Mouse (Mus musculus) embryonic facial prominence, embryonic 13.5 days (tissue): ENCODE results near the gene 9930111J21Rik2. TPM values are rescaled to one million over a fixed set of nuclear protein-coding genes. Genes with fewer than 3 reads are reported as not detected.
"Not testable (repeated sequence)": the region's sequence is repeated elsewhere in the genome, so short reads cannot be mapped to it uniquely, and the experiment has no call there.

Source experiments
- ATAC-seq: fragments of 200-750 bp; cut with Nextera tagmentation; 2 replicates; pipeline ENCODE4 v1.8.0; 2017; ENCODE audit warnings: low read depth; ENCODE audit not compliant: insufficient number of reproducible peaks, insufficient read depth, low FRiP score, low TSS enrichment
- H3K27ac ChIP-seq: fragments of 300-500 bp; sonication (generic); 2 replicates; pipeline ENCODE4 v1.5.1; 2015; ENCODE audit warnings: moderate library complexity, mild to moderate bottlenecking, inconsistent platforms
- H3K27me3 ChIP-seq: fragments of 300-500 bp; sonication (generic); 2 replicates; pipeline ENCODE4 v1.6.1; 2015; ENCODE audit warnings: mild to moderate bottlenecking, inconsistent platforms
- H3K36me3 ChIP-seq: fragments of 300-500 bp; sonication (generic); 2 replicates; pipeline ENCODE4 v1.6.1; 2015; ENCODE audit warnings: mild to moderate bottlenecking, inconsistent platforms
- H3K4me1 ChIP-seq: fragments of 300-500 bp; sonication (generic); 2 replicates; pipeline ENCODE4 v1.6.1; 2015; ENCODE audit warnings: inconsistent platforms
- H3K4me2 ChIP-seq: fragments of 300-500 bp; sonication (generic); 2 replicates; pipeline ENCODE4 v1.6.1; 2015; ENCODE audit warnings: moderate library complexity, mild to moderate bottlenecking, inconsistent platforms
- H3K4me3 ChIP-seq: fragments of 300-500 bp; sonication (generic); 2 replicates; pipeline ENCODE4 v1.5.1; 2015; ENCODE audit warnings: mild to moderate bottlenecking, inconsistent platforms
- H3K9ac ChIP-seq: fragments of 300-500 bp; sonication (generic); 2 replicates; pipeline ENCODE4 v1.6.1; 2015; ENCODE audit warnings: mild to moderate bottlenecking, inconsistent platforms
- H3K9me3 ChIP-seq: fragments of 300-500 bp; sonication (generic); 2 replicates; pipeline ENCODE4 v1.6.1; 2016; ENCODE audit warnings: inconsistent platforms
- WGBS: fragments of 180-500 bp; shearing (Covaris S2); methylation state at CpG from one replicate; pipeline ENCODE4 v1.1.7; 2015; ENCODE audit warnings: mixed read lengths; 5-methylcytosine and 5-hydroxymethylcytosine counted together
- polyA plus RNA-seq: library from polyadenylated mRNA; unstranded; fragments of >200 nt; fragmentation: Nextera tagmentation; extraction: Ambion mirVana; gene quantifications from 2 replicates; pipeline ENCODE4 v1.2.1, GENCODE M21; 2015

Gene 9930111J21Rik2
- polyA plus RNA-seq, result 0.20 and 0.61 TPM in 2 replicates

DNA sequence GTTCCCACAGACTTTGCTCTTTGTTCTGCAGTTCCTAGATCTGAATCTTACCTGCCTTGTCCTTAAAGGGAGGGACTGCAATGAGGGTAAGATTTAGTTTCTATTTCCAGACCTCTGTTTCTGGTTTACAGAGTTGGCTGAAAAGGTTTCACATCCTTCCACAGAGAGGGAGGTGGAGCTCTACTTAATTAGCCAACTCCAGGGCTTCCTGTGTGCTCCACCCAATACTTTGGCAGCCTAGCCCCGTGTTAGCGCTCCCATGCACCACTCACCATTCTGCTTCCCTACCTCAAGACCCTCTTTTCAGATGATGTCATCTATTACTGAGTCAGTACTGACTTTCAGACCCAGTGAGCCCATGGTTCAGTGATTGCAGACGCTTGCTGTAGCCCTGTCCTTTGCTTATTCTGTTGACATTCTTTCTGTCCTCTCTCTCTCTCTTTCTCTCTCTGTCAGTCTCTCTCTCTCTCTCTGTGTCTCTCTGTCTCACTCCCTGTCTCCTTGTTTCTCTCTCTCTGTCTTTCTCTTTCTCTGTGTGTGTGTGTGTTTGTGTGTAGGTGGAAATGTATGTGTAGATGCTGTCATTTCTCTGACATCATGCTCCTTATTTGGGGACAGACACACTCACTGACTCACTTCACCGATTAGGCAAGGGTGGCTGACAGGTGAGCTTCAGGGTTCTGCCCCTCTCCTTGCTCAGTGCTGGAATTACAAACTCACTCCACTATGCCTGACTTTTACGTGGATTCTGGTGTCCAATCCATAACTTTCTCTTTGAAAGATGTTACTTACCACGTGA is at the start of gene 9930111J21Rik2:
Gene 9930111J21Rik2 (minus strand): TSS at position 150 of the 799 bp plus-strand sequence.
- not testable (repeated sequence) for H3K27me3 ChIP-seq, H3K9me3 ChIP-seq, H3K4me1 ChIP-seq, ATAC-seq, H3K36me3 ChIP-seq, H3K4me2 ChIP-seq, H3K27ac ChIP-seq, H3K4me3 ChIP-seq, H3K9ac ChIP-seq
- 86% methylated on average over 1 of the region's 6 CpGs for WGBS

DNA sequence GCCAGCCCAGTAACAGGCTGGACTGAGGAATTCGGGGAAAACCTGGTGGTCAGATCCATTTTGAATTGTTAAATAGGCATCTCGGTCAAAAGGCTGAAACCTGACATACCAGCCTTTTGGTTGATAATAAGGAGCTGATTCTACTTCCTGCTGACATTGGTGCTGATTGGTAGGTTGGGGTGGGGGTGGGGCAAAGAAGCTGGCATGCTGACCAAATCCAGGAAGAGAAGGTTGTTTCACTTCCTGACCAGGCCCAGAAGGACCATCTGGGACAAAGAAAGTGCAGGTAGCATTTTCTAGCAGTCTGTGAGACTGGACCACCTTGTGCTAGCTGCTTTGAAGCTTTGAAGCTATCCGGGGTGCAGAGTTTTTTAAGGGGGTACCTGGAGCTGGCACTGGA is 49.4 kb upstream of the 9930111J21Rik2 start:
- Histone ChIP-seq H3K9ac (no peak overlapping the region), H3K9me3 (no peaks in the 10 kb centered on the region), H3K4me3 (no peak overlapping the region), H3K27me3 (no peaks in the 10 kb centered on the region), H3K36me3 (no peaks in the 10 kb centered on the region), H3K4me2 (no peak overlapping the region), H3K27ac (no peak overlapping the region), H3K4me1 (0 out of 2 replicates have a peak, but pooled peaks cover 3% of the 10 kb centered on the region)
- 82% methylated on average over 3 of the region's 3 CpGs for WGBS
- ATAC-seq, result no peak

DNA sequence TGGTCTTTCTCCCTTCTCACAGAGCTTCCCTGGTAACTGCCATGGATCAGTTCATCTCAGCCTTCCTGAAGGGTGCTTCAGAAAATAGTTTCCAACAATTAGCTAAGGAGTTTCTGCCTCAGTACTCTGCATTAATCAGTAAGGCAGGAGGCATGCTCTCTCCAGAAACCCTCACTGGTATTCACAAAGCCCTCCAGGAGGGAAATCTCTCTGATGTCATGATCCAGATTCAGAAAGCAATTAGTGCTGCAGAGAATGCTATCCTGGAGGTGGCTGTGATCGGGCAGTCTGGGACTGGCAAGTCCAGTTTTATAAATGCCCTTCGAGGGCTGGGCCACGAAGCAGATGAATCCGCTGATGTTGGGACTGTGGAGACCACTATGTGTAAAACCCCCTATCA is 44.3 kb upstream of the 9930111J21Rik2 start:
- ATAC-seq, result no peak

DNA sequence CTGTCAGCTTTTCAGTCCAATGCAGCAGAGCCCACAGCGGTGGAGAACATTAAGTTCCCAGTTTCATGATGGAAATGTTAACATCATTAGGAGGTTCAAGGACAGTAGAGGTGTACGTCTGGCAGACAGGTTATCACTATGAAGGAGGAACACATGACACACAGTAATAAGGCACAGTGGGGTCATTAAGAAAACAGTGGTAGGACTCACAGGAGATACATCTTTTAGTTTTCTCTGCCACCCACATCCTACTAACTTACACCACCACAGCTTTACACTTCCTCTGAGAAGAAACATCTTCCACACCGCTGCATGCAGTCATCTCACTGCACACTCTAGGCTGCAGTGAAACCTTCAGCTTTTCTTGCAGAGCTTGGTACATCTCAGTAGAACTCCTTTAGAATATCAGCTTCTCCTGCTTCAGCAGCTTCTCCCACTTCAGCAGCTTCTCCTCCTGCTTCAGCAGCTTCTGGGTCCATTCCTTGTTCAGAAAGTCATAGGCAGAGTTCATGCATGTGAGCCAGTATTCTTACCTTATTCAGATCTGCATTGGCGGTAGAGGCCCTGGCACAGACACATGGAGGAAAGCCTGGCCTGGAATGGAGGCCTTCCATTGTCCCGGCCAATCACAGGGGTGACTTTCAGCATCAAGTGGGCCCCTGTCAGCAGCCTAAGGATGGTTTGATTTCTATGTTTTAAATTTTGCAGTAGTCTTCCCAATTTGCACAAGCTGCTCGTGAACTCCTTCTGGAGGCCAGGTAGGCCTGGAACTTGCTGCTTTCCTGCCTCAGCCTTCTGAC is 43.0 kb upstream of the 9930111J21Rik2 start:
- no peak overlapping the region for H3K27ac ChIP-seq
- ATAC-seq, result no peak
- no peaks in the 10 kb centered on the region for H3K36me3 ChIP-seq
- H3K4me2 ChIP-seq, result no peak overlapping the region
- no peaks in the 10 kb centered on the region for H3K27me3 ChIP-seq
- H3K4me3 ChIP-seq, result no peak overlapping the region
- no peaks in the 10 kb centered on the region for H3K4me1 ChIP-seq
- 85% methylated on average over 6 of the region's 6 CpGs for WGBS
- no peak overlapping the region for H3K9ac ChIP-seq
- no peaks in the 10 kb centered on the region for H3K9me3 ChIP-seq

More for the DNA sequence above, 44.3 kb upstream of the 9930111J21Rik2 start:
- WGBS, result 84% methylated on average over 4 of the region's 4 CpGs
- H3K4me3 ChIP-seq, result no peak overlapping the region
- no peak overlapping the region for H3K27ac ChIP-seq
- no peak overlapping the region for H3K9ac ChIP-seq
- no peaks in the 10 kb centered on the region for H3K4me1 ChIP-seq
- H3K27me3 ChIP-seq, result no peaks in the 10 kb centered on the region
- H3K4me2 ChIP-seq, result no peak overlapping the region
- H3K9me3 ChIP-seq, result no peaks in the 10 kb centered on the region
- H3K36me3 ChIP-seq, result no peaks in the 10 kb centered on the region

DNA sequence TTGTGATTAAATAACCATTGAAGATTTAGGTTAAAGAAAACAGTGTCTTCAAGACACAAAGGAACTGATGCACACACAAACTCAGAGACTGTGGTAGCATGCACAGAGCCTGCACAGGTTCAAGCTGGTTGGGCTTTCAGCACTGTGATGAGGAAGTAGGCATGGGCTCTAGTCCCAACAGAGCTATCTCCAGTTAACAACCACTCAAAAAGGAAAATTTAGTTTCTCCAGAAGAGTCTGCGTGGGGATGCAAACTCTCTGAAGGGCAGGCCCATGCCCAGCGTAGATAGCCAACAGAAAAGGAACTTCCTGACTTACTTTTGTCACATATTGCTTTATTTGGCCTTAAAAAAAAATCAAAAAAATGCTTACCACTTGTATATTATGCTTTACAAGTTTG is 41.7 kb upstream of the 9930111J21Rik2 start:
- H3K4me1 ChIP-seq, result peaks cover 7% of the 10 kb centered on the region

DNA sequence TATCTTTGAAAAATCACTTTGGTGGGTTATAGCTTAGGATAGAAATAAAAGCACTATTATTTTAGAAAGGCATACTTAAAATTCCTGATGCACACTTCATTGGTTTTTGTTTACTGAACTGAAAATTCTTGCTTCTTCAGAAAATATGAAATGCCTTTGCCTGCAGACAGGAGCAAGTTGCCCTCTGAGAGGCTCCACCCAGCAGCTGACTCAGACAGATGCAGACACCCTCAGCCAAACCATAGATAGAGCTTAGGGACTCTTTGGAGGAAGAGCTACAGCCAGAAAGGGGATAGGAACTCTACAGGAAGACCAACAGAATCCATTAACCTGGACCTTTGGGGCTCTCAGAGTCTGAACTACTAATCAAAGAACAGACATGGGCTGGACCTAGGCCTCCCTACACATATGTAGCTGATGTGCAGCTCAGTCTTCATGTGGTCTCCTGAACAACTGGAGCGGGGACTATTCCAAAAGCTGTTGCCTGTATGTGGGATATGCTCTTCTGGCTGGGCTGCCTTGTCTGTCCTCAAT is 41.1 kb upstream of the 9930111J21Rik2 start:
- Histone ChIP-seq H3K4me2 (no peak overlapping the region), H3K27me3 (no peaks in the 10 kb centered on the region), H3K4me1 (peaks cover 9% of the 10 kb centered on the region), H3K9me3 (no peaks in the 10 kb centered on the region), H3K4me3 (no peak overlapping the region), H3K27ac (no peak overlapping the region), H3K9ac (no peak overlapping the region), H3K36me3 (no peaks in the 10 kb centered on the region)
- no peak for ATAC-seq
- WGBS, result 84% methylated on average over 1 of the region's 1 CpGs

More for the DNA sequence above, 41.7 kb upstream of the 9930111J21Rik2 start:
- H3K27ac ChIP-seq, result no peak overlapping the region
- no peak overlapping the region for H3K9ac ChIP-seq
- H3K4me3 ChIP-seq, result no peak overlapping the region
- H3K4me2 ChIP-seq, result no peak overlapping the region
- no peak for ATAC-seq
- no peaks in the 10 kb centered on the region for H3K27me3 ChIP-seq
- H3K36me3 ChIP-seq, result no peaks in the 10 kb centered on the region
- H3K9me3 ChIP-seq, result no peaks in the 10 kb centered on the region
- 88% methylated on average over 2 of the region's 2 CpGs for WGBS

DNA sequence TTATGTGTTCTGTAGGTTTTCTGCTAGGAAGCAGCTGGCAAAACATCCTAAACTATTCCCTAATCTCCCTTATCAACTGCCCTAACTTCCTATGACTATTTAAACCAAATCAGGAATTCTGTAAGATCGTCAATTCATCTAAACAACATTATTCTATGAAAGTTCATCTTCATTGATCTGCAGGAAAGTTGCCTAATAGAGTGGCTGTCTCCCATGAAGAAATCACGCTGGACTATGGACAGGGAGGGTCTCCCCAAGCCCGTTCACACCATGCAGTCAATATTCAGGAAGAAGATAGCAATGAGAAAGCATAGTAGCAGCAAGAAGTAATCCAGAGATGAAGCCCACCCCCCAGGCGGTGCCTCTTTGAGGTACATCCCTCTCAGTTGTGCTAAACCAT is 40.1 kb upstream of the 9930111J21Rik2 start:
- Histone ChIP-seq H3K4me1 (peaks cover 9% of the 10 kb centered on the region), H3K36me3 (no peaks in the 10 kb centered on the region), H3K4me3 (no peak overlapping the region), H3K9ac (no peak overlapping the region), H3K4me2 (no peak overlapping the region), H3K9me3 (no peaks in the 10 kb centered on the region), H3K27ac (no peak overlapping the region), H3K27me3 (no peaks in the 10 kb centered on the region)
- no peak for ATAC-seq
- WGBS, result 73% methylated on average over 4 of the region's 4 CpGs

DNA sequence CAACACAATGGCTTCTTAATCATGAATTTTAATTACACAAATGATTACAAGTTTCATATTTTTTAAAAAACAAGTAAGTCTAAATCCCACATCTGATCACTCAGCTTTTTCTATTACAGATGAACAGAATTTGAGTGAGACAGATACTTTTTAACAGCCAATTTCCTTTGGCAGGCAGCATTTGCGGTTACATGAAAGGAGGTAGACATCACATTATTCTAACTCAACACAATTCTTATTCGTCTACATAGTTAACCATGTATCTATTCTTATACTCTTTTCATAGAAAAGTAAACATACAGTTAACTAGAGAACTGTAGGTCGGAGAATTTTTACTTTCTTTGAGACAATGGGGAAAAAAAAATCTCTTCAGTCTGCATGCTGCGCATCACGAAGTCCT is 39.5 kb upstream of the 9930111J21Rik2 start:
- 84% methylated on average over 5 of the region's 5 CpGs for WGBS

DNA sequence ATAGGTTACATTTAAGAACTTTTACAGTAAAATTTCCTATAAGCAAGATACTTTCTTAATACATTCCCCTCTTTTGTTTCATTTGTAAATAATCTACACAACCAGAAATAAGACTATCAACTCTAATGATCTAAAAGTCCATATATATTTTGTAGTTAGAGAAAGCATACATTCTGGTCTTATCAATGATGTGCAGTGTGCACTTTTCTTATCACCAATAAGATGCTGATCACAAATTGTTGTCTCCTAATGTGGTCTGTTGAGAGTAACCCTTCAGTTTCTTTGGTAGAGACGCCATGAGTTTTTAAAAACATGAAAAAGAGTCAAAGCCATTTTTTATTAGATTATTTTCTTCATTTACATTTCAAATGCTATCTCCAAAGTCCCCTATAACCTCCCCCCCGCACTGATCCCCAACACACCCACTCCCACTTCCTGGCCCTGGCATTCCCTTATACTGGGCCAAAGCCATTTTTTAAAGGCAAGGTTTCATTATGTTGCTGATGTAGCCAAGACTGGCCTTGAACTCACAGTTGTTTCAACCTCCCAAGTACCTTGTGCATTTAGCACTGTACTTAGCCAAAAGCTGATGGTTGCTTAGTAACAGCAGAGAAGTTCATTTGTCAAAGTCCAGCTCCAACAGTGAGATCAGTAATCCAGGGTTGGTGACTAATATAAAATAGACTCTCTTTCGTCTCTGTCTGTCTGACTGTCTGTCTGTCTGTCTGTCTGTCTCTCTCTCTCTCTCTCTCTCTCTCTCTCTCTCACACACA is 38.9 kb upstream of the 9930111J21Rik2 start:
- Histone ChIP-seq H3K4me2 (no peak overlapping the region), H3K4me3 (no peak overlapping the region), H3K27me3 (no peaks in the 10 kb centered on the region), H3K27ac (no peak overlapping the region), H3K4me1 (peaks cover 9% of the 10 kb centered on the region), H3K36me3 (no peaks in the 10 kb centered on the region), H3K9ac (no peak overlapping the region), H3K9me3 (no peaks in the 10 kb centered on the region)
- ATAC-seq, result no peak
- 82% methylated on average over 3 of the region's 3 CpGs for WGBS

More for the DNA sequence above, 39.5 kb upstream of the 9930111J21Rik2 start:
- Histone ChIP-seq H3K9ac (no peak overlapping the region), H3K4me1 (peaks cover 9% of the 10 kb centered on the region), H3K4me3 (no peak overlapping the region), H3K27ac (no peak overlapping the region), H3K9me3 (no peaks in the 10 kb centered on the region), H3K4me2 (no peak overlapping the region), H3K27me3 (no peaks in the 10 kb centered on the region), H3K36me3 (no peaks in the 10 kb centered on the region)
- no peak for ATAC-seq

DNA sequence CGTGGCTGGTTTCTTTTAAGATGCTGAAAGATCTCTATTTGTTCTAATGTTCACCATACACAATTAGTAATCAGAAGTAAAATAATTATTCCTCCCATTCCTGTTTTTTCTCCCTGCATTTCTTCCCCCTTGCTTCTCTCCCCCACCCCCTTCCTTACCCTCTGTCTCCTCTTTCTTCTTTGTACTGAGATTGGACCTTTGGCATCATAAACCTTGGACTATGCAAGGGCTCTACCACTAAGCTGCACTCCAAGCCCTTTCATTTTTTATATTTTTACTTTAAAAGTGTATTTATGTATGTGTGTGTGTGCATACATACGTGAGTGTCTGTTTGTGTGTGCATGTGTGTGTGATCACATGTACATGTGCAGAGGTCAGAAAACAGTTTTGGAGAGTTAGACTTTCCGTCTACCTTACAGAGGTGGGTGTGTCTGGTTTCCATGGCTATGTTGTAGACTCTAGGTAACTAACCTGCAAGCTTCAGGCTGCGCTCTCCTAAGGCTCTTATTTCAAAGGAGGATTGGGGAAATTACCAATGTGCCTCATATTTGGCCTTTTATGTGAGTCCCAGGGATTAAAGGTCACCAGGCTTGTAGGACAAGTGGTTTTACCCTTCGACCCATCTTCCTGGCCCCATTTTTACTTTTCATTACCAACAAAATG is 38.1 kb upstream of the 9930111J21Rik2 start:
- H3K9me3 ChIP-seq, result no peaks in the 10 kb centered on the region
- H3K4me2 ChIP-seq, result no peak overlapping the region
- H3K4me3 ChIP-seq, result no peak overlapping the region
- H3K27me3 ChIP-seq, result no peaks in the 10 kb centered on the region
- 74% methylated on average over 5 of the region's 5 CpGs for WGBS
- no peak for ATAC-seq
- no peak overlapping the region for H3K9ac ChIP-seq
- H3K4me1 ChIP-seq, result peaks cover 9% of the 10 kb centered on the region
- H3K27ac ChIP-seq, result no peak overlapping the region
- H3K36me3 ChIP-seq, result no peaks in the 10 kb centered on the region
